Mouse (Mus musculus): ENCODE measurements at regions not wholly inside any gene's neighbourhood (a gene's known extent, or its start where the extent isn't known, plus 50 kb on each side); places are given as distances from the start of the nearest gene placed in this dataset.

- Histone ChIP-seq H3K4me1 (ENCODE audit: control insufficient read depth, insufficient read depth, low read length) (no peaks in the 10 kb centered on the region), H3K27me3 (replicated peaks; ENCODE audit: control insufficient read depth, insufficient read depth, low read length) (no peaks in the 10 kb centered on the region), H3K27ac (ENCODE audit: low read depth, low read length) (no peak overlapping the region), H3K4me3 (ENCODE audit: low read depth, low read length) (no peak overlapping the region), H3K4me2 (ENCODE audit: low read length) (no peak overlapping the region), H3K9ac (ENCODE audit: low read length) (no peak overlapping the region), H3K36me3 (ENCODE audit: control insufficient read depth, insufficient read depth, low read length) (no peaks in the 10 kb centered on the region), H3K9me3 (replicated peaks; ENCODE audit: control insufficient read depth, low read length) (no peaks in the 10 kb centered on the region)
- DNase-seq (ENCODE audit: low spot score) (no peak), ATAC-seq (no peak)
Measured at GRCm38 (mm10) chr4:105908281-105908680, 118.6 kb downstream of the Gm12728 start.

GRCm38 (mm10) chr4:105909272-105909671, 119.6 kb downstream of the Gm12728 start:
- no peak overlapping the region for H3K4me2 ChIP-seq (ENCODE audit: low read length)
- ATAC-seq = no peak
- H3K9ac ChIP-seq (ENCODE audit: low read length) = no peak overlapping the region
- H3K4me1 ChIP-seq (ENCODE audit: control insufficient read depth, insufficient read depth, low read length) = no peaks in the 10 kb centered on the region
- H3K27me3 ChIP-seq (replicated peaks; ENCODE audit: control insufficient read depth, insufficient read depth, low read length) = no peaks in the 10 kb centered on the region
- no peak overlapping the region for H3K27ac ChIP-seq (ENCODE audit: low read depth, low read length)
- no peaks in the 10 kb centered on the region for H3K36me3 ChIP-seq (ENCODE audit: control insufficient read depth, insufficient read depth, low read length)
- DNase-seq (ENCODE audit: low spot score) = no peak
- 75% methylated on average over 4 of the region's 4 CpGs for WGBS
- no peaks in the 10 kb centered on the region for H3K9me3 ChIP-seq (replicated peaks; ENCODE audit: control insufficient read depth, low read length)
- H3K4me3 ChIP-seq (ENCODE audit: low read depth, low read length) = no peak overlapping the region

- H3K9me3 ChIP-seq (replicated peaks; ENCODE audit: control insufficient read depth, low read length) = no peaks in the 10 kb centered on the region
- H3K4me3 ChIP-seq (ENCODE audit: low read depth, low read length) = no peak overlapping the region
- DNase-seq (ENCODE audit: low spot score) (no peak), ATAC-seq (no peak)
- WGBS = 86% methylated on average over 5 of the region's 5 CpGs
- no peaks in the 10 kb centered on the region for H3K36me3 ChIP-seq (ENCODE audit: control insufficient read depth, insufficient read depth, low read length)
- no peak overlapping the region for H3K27ac ChIP-seq (ENCODE audit: low read depth, low read length)
- no peak overlapping the region for H3K4me2 ChIP-seq (ENCODE audit: low read length)
- no peaks in the 10 kb centered on the region for H3K4me1 ChIP-seq (ENCODE audit: control insufficient read depth, insufficient read depth, low read length)
- no peaks in the 10 kb centered on the region for H3K27me3 ChIP-seq (replicated peaks; ENCODE audit: control insufficient read depth, insufficient read depth, low read length)
- H3K9ac ChIP-seq (ENCODE audit: low read length) = no peak overlapping the region
Measured at GRCm38 (mm10) chr4:105910666-105911065, 121.0 kb downstream of the Gm12728 start.

GRCm38 (mm10) chr4:105911678-105912077, 122.0 kb downstream of the Gm12728 start:
- Histone ChIP-seq H3K9ac (ENCODE audit: low read length) (no peak overlapping the region), H3K4me2 (ENCODE audit: low read length) (no peak overlapping the region), H3K36me3 (ENCODE audit: control insufficient read depth, insufficient read depth, low read length) (no peaks in the 10 kb centered on the region), H3K27me3 (replicated peaks; ENCODE audit: control insufficient read depth, insufficient read depth, low read length) (no peaks in the 10 kb centered on the region), H3K9me3 (replicated peaks; ENCODE audit: control insufficient read depth, low read length) (no peaks in the 10 kb centered on the region), H3K4me3 (ENCODE audit: low read depth, low read length) (no peak overlapping the region), H3K4me1 (ENCODE audit: control insufficient read depth, insufficient read depth, low read length) (no peaks in the 10 kb centered on the region), H3K27ac (ENCODE audit: low read depth, low read length) (no peak overlapping the region)
- no peak for DNase-seq (ENCODE audit: low spot score)
- WGBS = 61% methylated on average over 6 of the region's 6 CpGs
- ATAC-seq = no peak

GRCm38 (mm10) chr4:105912296-105912695, 122.6 kb downstream of the Gm12728 start:
- Histone ChIP-seq H3K4me2 (ENCODE audit: low read length) (no peak overlapping the region), H3K27ac (ENCODE audit: low read depth, low read length) (no peak overlapping the region), H3K27me3 (replicated peaks; ENCODE audit: control insufficient read depth, insufficient read depth, low read length) (no peaks in the 10 kb centered on the region), H3K4me1 (ENCODE audit: control insufficient read depth, insufficient read depth, low read length) (no peaks in the 10 kb centered on the region), H3K9ac (ENCODE audit: low read length) (no peak overlapping the region), H3K9me3 (replicated peaks; ENCODE audit: control insufficient read depth, low read length) (no peaks in the 10 kb centered on the region), H3K36me3 (ENCODE audit: control insufficient read depth, insufficient read depth, low read length) (no peaks in the 10 kb centered on the region), H3K4me3 (ENCODE audit: low read depth, low read length) (no peak overlapping the region)
- WGBS = 84% methylated on average over 4 of the region's 4 CpGs
- ATAC-seq (no peak), DNase-seq (ENCODE audit: low spot score) (no peak)

- DNase-seq (ENCODE audit: low spot score) (peak; percentile 66), ATAC-seq (no peak)
- Histone ChIP-seq H3K4me3 (ENCODE audit: low read depth, low read length) (no peak overlapping the region), H3K27ac (ENCODE audit: low read depth, low read length) (no peak overlapping the region), H3K4me2 (ENCODE audit: low read length) (no peak overlapping the region), H3K4me1 (ENCODE audit: control insufficient read depth, insufficient read depth, low read length) (no peaks in the 10 kb centered on the region), H3K9me3 (replicated peaks; ENCODE audit: control insufficient read depth, low read length) (no peaks in the 10 kb centered on the region), H3K27me3 (replicated peaks; ENCODE audit: control insufficient read depth, insufficient read depth, low read length) (no peaks in the 10 kb centered on the region), H3K9ac (ENCODE audit: low read length) (no peak overlapping the region), H3K36me3 (ENCODE audit: control insufficient read depth, insufficient read depth, low read length) (no peaks in the 10 kb centered on the region)
- WGBS = 35% methylated on average over 6 of the region's 6 CpGs
Measured at GRCm38 (mm10) chr4:105914996-105915395, 125.3 kb downstream of the Gm12728 start.

GRCm38 (mm10) chr4:105916229-105916628, 126.6 kb downstream of the Gm12728 start:
- H3K27me3 ChIP-seq (replicated peaks; ENCODE audit: control insufficient read depth, insufficient read depth, low read length) = no peaks in the 10 kb centered on the region
- no peak overlapping the region for H3K4me3 ChIP-seq (ENCODE audit: low read depth, low read length)
- H3K9ac ChIP-seq (ENCODE audit: low read length) = no peak overlapping the region
- H3K4me2 ChIP-seq (ENCODE audit: low read length) = no peak overlapping the region
- no peaks in the 10 kb centered on the region for H3K9me3 ChIP-seq (replicated peaks; ENCODE audit: control insufficient read depth, low read length)
- no peak for ATAC-seq
- 90% methylated on average over 9 of the region's 9 CpGs for WGBS
- no peaks in the 10 kb centered on the region for H3K36me3 ChIP-seq (ENCODE audit: control insufficient read depth, insufficient read depth, low read length)
- H3K4me1 ChIP-seq (ENCODE audit: control insufficient read depth, insufficient read depth, low read length) = no peaks in the 10 kb centered on the region
- no peak overlapping the region for H3K27ac ChIP-seq (ENCODE audit: low read depth, low read length)
- no peak for DNase-seq (ENCODE audit: low spot score)

GRCm38 (mm10) chr4:105924781-105925382, 135.2 kb downstream of the Gm12728 start:
- Histone ChIP-seq H3K36me3 (ENCODE audit: control insufficient read depth, insufficient read depth, low read length) (no peaks in the 10 kb centered on the region), H3K9ac (ENCODE audit: low read length) (no peak overlapping the region), H3K9me3 (replicated peaks; ENCODE audit: control insufficient read depth, low read length) (no peaks in the 10 kb centered on the region), H3K4me1 (ENCODE audit: control insufficient read depth, insufficient read depth, low read length) (no peaks in the 10 kb centered on the region), H3K4me2 (ENCODE audit: low read length) (no peak overlapping the region), H3K27me3 (replicated peaks; ENCODE audit: control insufficient read depth, insufficient read depth, low read length) (no peaks in the 10 kb centered on the region), H3K27ac (ENCODE audit: low read depth, low read length) (no peak overlapping the region), H3K4me3 (ENCODE audit: low read depth, low read length) (no peak overlapping the region)
- WGBS = 90% methylated on average over 6 of the region's 6 CpGs
- ATAC-seq = no peak
- no peak for DNase-seq (ENCODE audit: low spot score)

- Histone ChIP-seq H3K9ac (ENCODE audit: low read length) (no peak overlapping the region), H3K4me3 (ENCODE audit: low read depth, low read length) (no peak overlapping the region), H3K27me3 (replicated peaks; ENCODE audit: control insufficient read depth, insufficient read depth, low read length) (no peaks in the 10 kb centered on the region), H3K9me3 (replicated peaks; ENCODE audit: control insufficient read depth, low read length) (no peaks in the 10 kb centered on the region), H3K36me3 (ENCODE audit: control insufficient read depth, insufficient read depth, low read length) (no peaks in the 10 kb centered on the region), H3K4me2 (ENCODE audit: low read length) (no peak overlapping the region), H3K4me1 (ENCODE audit: control insufficient read depth, insufficient read depth, low read length) (no peaks in the 10 kb centered on the region), H3K27ac (ENCODE audit: low read depth, low read length) (no peak overlapping the region)
- 71% methylated on average over 2 of the region's 2 CpGs for WGBS
- DNase-seq (ENCODE audit: low spot score) (no peak), ATAC-seq (no peak)
Measured at GRCm38 (mm10) chr4:105925506-105925905, 135.8 kb downstream of the Gm12728 start.

All from forebrain, embryonic 14.5 days (tissue).